Mouse (Mus musculus): ENCODE measurements at regions not wholly inside any gene's neighbourhood (a gene's known extent, or its start where the extent isn't known, plus 50 kb on each side); places are given as distances from the start of the nearest gene placed in this dataset.

DNA sequence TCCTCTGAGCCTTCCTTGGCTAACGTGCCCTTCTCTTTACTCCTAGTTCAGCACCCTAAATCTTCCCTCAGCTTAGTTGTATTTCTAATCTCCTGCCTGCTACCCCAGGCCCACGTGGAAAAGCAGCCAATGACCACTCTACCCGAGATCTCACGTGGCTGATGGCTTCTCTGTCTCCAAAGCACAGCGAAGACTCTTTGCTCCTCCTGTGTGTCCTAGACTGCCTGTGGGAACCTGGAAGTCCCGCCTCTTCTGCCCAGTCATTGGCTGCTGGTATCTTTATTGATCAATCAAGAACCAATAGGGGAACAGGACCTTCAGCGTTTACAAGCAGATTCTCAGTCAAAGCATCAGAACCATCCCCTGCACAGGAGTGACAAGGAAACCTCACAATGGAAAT lies 54.8 kb downstream of the Gm19935 start:
- no peak for DNase-seq (ENCODE audit: low spot score)

DNA sequence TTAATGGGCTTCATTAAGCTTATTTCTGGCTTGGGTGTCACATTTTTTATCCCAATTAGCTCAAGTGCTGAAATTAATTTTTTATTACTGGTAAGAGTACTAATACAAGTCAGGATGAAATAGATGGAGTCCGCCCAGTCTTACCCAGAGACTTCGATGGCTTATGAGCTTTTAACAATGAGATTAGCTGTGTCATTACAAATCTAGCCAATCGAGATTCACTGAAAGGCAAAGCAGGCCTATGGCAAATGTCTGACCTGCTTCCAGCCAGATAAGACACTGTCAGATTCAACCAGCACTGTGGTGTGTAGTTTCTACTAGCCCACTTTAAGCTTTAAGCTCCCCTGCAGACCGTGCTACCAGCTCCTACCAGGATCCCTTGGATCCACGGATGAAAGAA lies 55.2 kb downstream of the Gm19935 start:
- DNase-seq (ENCODE audit: low spot score): no peak

DNA sequence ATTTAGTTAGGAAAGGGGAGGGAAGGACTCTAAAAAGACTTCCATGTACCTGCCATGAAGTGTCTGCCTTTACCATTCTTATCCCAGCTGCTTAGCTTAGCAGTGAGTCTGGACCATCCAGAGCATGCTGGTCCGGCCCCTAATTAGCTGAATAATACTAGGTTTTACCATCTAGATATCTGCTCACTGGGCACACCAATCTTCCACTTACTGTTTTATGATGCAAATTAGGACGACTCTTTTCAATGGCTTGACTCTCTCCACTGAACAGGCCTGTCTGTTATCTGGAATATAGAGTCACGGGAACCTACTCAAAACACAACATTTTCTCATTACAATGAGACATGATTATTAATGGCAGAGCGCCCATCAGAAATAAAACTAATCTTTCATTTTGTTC lies 55.7 kb downstream of the Gm19935 start:
- DNase-seq (ENCODE audit: low spot score): no peak

- DNase-seq (ENCODE audit: low spot score): no peak
Measured at GRCm38 (mm10) chr8:90759531-90759930, 57.7 kb downstream of the Gm19935 start.

DNA sequence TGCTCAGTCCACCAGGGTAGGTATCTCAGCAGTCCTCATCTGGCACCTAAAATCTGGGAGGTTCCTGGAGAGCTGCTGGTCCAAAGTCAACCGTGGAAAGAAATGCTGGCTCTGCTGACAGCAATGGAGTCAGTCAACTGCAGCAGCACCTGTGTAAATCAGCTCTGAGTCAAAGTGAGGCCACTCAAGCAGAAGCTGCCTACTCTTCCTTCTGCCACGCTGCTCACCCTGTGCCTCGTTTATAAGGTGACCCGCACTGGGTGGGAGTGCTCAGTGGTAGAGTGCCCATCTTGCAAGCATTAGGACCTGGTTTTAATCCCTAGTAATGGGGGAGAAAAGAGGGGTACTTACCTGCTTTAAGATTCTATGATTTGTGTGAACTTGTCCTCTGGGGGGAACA lies 62.2 kb downstream of the Gm19935 start:
- no peak for DNase-seq (ENCODE audit: low spot score)

DNA sequence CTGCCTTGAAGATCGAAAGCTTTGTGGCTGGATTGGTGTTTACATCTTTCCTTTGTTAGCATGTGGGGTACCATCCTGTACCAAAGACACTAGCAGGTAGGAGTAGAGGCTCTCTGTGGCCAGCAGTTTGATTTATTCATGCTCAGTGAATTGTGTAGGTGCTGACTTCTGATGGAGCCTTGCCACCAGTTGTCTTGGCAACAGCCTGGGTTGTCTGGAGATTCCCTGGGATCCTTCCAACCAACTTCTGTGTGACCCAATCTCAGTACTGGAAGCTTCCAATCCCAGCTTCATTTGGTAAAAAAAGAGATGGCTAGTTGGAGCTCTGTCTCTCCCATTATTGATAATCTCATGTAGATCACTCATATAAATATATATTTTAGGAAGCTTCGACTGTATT lies 73.6 kb downstream of the Gm19935 start:
- DNase-seq (ENCODE audit: low spot score): peak; percentile 15

- no peak for DNase-seq (ENCODE audit: low spot score)
Measured at GRCm38 (mm10) chr8:90740963-90741733, 76.0 kb downstream of the Gm19935 start.

- DNase-seq (ENCODE audit: low spot score): no peak
Measured at GRCm38 (mm10) chr8:90740302-90740962, 76.8 kb downstream of the Gm19935 start.

DNA sequence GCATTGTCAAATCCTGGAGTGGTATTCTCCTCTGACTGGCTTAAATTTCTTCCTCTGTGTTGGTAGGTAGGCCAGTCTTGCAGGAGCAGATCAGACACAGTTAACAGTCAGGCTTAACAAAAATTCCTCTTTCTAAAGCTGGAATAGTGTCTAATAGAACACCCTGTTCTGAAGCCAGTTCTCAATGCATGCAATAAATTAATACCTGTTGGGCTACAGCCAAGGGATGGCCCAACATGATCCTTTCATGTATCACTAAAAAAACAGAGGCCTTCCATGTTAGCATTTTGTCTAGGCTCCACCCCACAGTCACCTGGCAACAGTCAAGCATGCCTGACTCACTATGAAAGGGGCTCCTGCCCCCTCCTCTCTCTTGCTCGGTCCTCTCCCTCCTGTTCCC lies 89.2 kb downstream of the Gm19935 start:
- DNase-seq (ENCODE audit: low spot score): no peak

DNA sequence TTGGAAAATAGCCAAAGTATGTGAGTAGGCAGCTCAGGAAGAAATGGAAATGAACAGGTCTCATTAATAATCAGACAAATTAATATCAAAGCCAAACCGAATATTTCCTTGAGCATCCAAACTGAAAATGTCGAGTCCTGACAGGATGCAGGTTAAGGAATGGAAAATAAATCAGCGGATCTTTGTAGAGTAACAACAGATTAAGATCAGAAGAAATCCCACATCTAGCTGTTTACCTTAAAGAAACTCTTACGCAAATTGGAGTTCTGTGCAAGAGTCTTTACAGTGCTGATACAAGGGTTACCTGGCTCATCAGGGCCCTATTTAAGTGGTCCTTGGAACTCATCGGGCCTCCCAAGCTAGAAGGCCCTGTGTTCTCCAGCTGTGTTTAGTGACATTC lies 92.0 kb downstream of the Gm19935 start:
- DNase-seq (ENCODE audit: low spot score): no peak

- DNase-seq (ENCODE audit: low spot score): no peak
Measured at GRCm38 (mm10) chr8:90716436-90716835, 100.8 kb downstream of the Gm19935 start.

- peak; percentile 75 for DNase-seq (ENCODE audit: low spot score)
Measured at GRCm38 (mm10) chr8:90708524-90708923, 108.7 kb downstream of the Gm19935 start.

- DNase-seq (ENCODE audit: low spot score): no peak
Measured at GRCm38 (mm10) chr8:90692516-90692915, 124.7 kb downstream of the Gm19935 start.

- peak; percentile 26 for DNase-seq (ENCODE audit: low spot score)
Measured at GRCm38 (mm10) chr8:90685076-90685475, 132.1 kb downstream of the Gm19935 start.

- DNase-seq (ENCODE audit: low spot score): no peak
Measured at GRCm38 (mm10) chr8:90670471-90671057, 146.6 kb downstream of the Gm19935 start.

DNA sequence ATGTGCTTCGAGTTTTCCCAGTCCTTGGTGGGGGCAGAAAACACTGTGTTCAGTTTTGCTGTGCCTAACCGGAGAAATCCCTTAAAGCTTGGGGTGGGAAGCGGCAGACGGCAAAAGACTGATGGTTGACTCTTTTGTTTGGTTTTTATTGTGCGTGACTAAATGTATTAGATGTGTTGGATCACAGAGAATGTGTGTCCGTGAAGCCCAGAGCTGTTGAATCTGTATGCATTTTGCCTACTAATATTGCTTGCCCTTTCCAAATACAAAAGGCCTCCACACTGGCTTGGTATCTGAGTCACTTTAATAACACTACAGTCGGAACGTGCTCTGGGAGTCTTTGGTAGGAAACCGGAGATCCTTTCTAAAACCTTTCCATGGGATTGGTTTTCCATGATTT lies 147.8 kb downstream of the Gm19935 start:
- DNase-seq (ENCODE audit: low spot score): no peak

DNA sequence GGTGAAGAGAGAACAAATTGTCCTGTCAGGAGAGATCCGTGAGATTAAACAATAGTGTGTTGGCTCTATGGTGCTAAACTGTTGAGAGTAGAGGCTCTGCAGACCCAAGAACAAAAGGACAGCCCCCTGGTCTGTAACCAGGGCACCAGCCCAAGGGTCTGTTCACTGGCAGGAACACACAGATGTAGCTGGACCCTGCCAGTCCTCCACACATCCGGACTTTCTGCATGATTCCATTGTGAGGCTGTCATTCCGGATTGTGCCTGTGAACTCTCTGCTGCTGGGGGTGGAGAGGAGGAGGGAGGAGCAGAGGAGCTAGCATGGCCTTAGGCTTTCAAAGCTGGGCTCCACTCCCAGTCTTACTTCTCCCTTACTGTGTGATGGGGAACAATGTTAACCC lies 158.1 kb downstream of the Gm19935 start:
- no peak for DNase-seq (ENCODE audit: low spot score)

- DNase-seq (ENCODE audit: low spot score): peak; percentile 77
Measured at GRCm38 (mm10) chr8:90657641-90658051, 159.5 kb downstream of the Gm19935 start.

DNA sequence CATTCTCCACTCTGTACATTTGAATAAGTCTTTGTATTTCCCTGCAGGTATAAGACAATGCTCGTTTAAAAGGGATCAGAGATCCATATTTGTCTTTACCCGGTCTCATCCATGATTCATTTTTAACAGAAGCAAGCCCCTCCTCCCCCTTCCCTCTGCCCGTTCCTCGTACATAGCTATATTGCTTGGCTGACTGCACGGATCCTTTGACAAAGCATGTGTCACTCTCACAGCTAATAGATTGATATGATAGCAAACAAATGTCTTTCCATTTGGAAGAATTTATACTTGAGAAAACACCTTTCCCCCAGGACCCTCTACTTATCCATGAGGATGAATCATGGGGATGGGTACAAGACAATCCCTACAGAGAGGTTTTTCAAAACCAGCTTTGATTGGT lies 160.1 kb downstream of the Gm19935 start:
- no peak for DNase-seq (ENCODE audit: low spot score)

DNA sequence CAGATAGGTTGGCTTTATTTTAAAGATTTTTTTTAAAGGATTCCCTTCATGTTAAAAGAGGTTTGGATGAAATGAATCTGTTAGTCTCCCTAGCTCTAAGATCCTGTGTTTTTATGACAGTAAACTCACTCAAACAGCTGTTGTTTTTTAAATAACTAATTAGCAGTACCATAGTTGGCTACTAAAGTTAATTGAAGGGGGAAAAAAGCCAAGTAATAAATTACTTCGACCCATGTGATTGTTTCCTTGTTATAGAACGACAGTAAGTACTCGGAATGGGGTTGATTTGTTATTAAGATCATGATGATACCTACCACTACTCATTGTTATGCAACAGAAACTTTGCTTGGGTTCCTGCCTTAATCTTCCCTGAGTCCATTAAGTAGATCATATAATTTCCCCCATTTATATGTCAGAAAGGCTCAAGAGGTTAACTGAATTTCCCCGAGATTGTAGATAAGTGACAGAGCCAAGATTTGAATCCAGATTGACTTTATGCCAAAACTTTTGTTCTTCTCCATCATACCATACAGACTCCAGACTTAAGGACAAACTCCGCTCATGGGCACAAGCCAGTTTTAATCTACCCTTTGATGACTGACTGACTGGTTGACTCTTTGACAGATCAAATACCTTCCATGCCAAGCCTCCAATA lies 160.6 kb downstream of the Gm19935 start:
- no peak for DNase-seq (ENCODE audit: low spot score)

GRCm38 (mm10) chr8:90654786-90655185 lies 162.4 kb downstream of the Gm19935 start:
- DNase-seq (ENCODE audit: low spot score): no peak

DNA sequence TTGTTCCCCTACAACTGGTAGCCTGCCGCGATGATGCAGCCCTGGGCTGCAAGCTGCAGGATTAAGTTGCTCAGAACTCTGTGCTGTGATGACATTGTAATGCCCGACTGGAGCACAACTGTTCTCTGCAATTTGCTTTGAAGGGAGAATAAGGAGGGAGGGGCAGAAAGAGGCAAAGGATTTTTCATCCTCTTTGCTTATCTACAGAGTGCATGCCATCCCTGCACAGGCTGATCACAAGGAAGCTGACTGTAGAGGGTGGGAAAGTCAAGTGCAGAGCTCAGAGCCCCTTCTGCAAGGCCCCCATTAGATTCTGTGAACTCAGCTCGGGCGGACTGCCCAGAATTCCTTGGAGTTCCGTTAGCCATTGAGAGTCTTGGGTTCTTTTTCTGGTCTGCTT lies 174.8 kb downstream of the Gm19935 start:
- DNase-seq (ENCODE audit: low spot score): no peak

DNA sequence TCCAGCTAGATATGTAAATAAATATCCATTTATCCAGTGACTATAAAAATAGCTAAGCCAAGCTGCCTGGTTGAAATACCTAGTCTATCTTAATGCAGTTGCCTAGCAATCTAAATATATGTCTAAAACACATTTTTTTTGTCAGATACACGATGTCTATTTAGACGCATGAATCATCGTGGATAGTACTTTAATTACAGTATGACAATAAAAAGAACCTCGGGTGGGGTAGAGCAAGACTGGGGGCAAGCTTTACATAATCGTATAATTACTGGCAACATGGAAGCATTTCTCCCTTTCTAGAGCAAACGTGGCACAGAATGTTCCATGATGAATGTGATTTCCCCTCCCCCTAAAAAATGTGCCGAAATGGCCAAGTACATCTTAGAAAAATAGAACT lies 180.4 kb downstream of the Gm19935 start:
- no peak for DNase-seq (ENCODE audit: low spot score)

Data from layer of hippocampus, adult 11-12 months (tissue).